8 mouse cellular contexts compared by ENCODE assay signal in the genomic region with DNA sequence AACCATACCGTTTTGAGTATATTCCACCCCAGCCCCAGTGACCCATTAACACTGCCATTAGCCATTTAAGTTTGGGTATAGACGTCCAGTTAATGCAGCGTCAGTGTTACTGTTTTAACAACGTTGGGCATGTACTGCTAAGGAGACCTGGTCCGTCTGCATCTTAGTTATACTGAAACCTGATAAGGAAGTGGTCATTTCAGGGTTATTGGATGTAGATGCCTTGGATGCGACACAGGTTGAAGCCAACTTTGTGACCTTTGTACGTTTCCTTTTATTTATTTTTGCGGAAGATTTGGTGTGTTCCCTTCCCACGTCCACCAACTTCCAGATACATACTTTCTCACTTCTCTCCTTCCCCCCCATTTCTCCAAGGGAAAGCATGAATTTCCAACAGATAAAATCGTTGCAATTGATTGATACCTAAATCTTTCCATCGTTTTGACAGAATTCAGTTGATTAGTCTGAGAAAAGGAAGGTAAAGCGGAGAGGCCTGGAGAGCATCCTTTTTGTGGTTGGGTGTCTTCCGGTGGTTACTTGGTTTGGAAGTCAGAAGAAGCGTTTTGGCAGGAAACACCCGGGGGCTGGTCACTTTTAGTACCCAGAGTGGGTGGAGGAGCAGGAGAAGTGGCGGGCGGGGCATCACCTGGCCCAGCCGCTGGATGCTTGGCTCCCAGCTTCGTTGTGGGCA. TPM values are rescaled to one million over a fixed set of nuclear protein-coding genes. Genes with fewer than 3 reads are reported as not detected.
A peak's percentile ranks its signal among the peaks of the same experiment; 100 is the strongest.
DNase-seq lines count a peak whose midpoint lies in the region; ATAC-seq and TF ChIP-seq lines count a peak whose summit lies in the region.

No protein-coding gene starts in this region.

- TF ChIP-seq CTCF in heart, postnatal 0 days (IDR thresholded peaks at IDR 0.05; ENCODE audit: low read depth): no peak

- no peaks in the 10 kb centered on the region for H3K9me3 ChIP-seq in heart, postnatal 0 days (replicated peaks; ENCODE audit: control insufficient read depth, low read length)
- H3K9me3 ChIP-seq in hindbrain, embryonic 15.5 days: no peaks in the 10 kb centered on the region
- H3K9me3 ChIP-seq in midbrain, embryonic 16.5 days (replicated peaks; ENCODE audit: control insufficient read depth, low read length, poor library complexity, severe bottlenecking): no peaks in the 10 kb centered on the region

- no peak for TF ChIP-seq EP300 in heart, postnatal 0 days (IDR thresholded peaks at IDR 0.05; ENCODE audit: low read depth)

- H3K27me3 ChIP-seq in heart, postnatal 0 days (ENCODE audit: control insufficient read depth, insufficient read depth, low read length): no peaks in the 10 kb centered on the region
- H3K27me3 ChIP-seq in hindbrain, embryonic 15.5 days: no peaks in the 10 kb centered on the region
- no peaks in the 10 kb centered on the region for H3K27me3 ChIP-seq in midbrain, embryonic 16.5 days (ENCODE audit: control insufficient read depth, insufficient read depth, low read depth, low read length)

- peak overlapping the region; percentile 71 for H3K4me2 ChIP-seq in heart, postnatal 0 days (ENCODE audit: low read depth, low read length)
- peak overlapping the region; percentile 79 for H3K4me2 ChIP-seq in hindbrain, embryonic 15.5 days
- H3K4me2 ChIP-seq in midbrain, embryonic 16.5 days (ENCODE audit: low read length): peak overlapping the region; percentile 80

- DNase-seq in heart, postnatal 0 days (ENCODE audit: low spot score): no peak
- DNase-seq in heart, adult 11 months: no peak
- no peak for DNase-seq in layer of hippocampus, adult 18-20 months (ENCODE audit: low spot score in 2 of 2)
- DNase-seq in cerebellum, postnatal 14 days: no peak
- no peak for DNase-seq in adrenal gland, postnatal 14 days

- H3K4me1 ChIP-seq in heart, postnatal 0 days (ENCODE audit: control insufficient read depth, insufficient read depth): peaks cover 21% of the 10 kb centered on the region
- H3K4me1 ChIP-seq in hindbrain, embryonic 15.5 days (replicated peaks): peaks cover 53% of the 10 kb centered on the region
- peaks cover 44% of the 10 kb centered on the region for H3K4me1 ChIP-seq in midbrain, embryonic 16.5 days (ENCODE audit: control insufficient read depth, insufficient read depth, low read length)

- peak overlapping the region; percentile 48; the same call in 1 of the 2 replicates for H3K9ac ChIP-seq in heart, postnatal 0 days (replicated peaks; ENCODE audit: low read depth, low read length)
- H3K9ac ChIP-seq in hindbrain, embryonic 15.5 days: peak overlapping the region; percentile 67
- peak overlapping the region; percentile 92 for H3K9ac ChIP-seq in midbrain, embryonic 16.5 days (ENCODE audit: low read depth, low read length)

- no peaks in the 10 kb centered on the region for H3K36me3 ChIP-seq in heart, postnatal 0 days (replicated peaks; ENCODE audit: control insufficient read depth, insufficient read depth, low read length)
- H3K36me3 ChIP-seq in hindbrain, embryonic 15.5 days: no peaks in the 10 kb centered on the region
- H3K36me3 ChIP-seq in midbrain, embryonic 16.5 days (ENCODE audit: control insufficient read depth, insufficient read depth, low read length): no peaks in the 10 kb centered on the region

- peak overlapping the region; percentile 65 for H3K4me3 ChIP-seq in heart, postnatal 0 days (ENCODE audit: low read depth, low read length)
- H3K4me3 ChIP-seq in hindbrain, embryonic 15.5 days: peak overlapping the region; percentile 75
- H3K4me3 ChIP-seq in midbrain, embryonic 16.5 days (ENCODE audit: low read depth, low read length): peak overlapping the region; percentile 84

- peak overlapping the region; percentile 66 for H3K27ac ChIP-seq in heart, postnatal 0 days (ENCODE audit: low read depth)
- H3K27ac ChIP-seq in hindbrain, embryonic 15.5 days (replicated peaks): peak overlapping the region; percentile 91
- peak overlapping the region; percentile 90 for H3K27ac ChIP-seq in midbrain, embryonic 16.5 days (ENCODE audit: low read length)

- 12% methylated on average over 19 of the region's 19 CpGs for WGBS in heart, postnatal 0 days
- WGBS in hindbrain, embryonic 15.5 days: 7% methylated on average over 19 of the region's 19 CpGs
- 8% methylated on average over 19 of the region's 19 CpGs for WGBS in midbrain, embryonic 16.5 days

- no peak for ATAC-seq in heart, postnatal 0 days (ENCODE audit: insufficient read depth, low read depth)
- peak; percentile 38 for ATAC-seq in activated CD4-positive, CD25-positive, alpha-beta regulatory T cell, adult 4 months
- no peak for ATAC-seq in hindbrain, embryonic 15.5 days (ENCODE audit: low FRiP score, low read depth)
- ATAC-seq in midbrain, embryonic 16.5 days: no peak

RNA-seq across cellular contexts. Expression of gene Fam222b, which starts 20.4 kb away (rescaled TPM):
- total RNA-seq in heart, postnatal 0 days (2014; rRNA removed; ENCODE audit: low replicate concordance): 10.8 and 24.6 TPM in 2 replicates
- polyA plus RNA-seq in heart, postnatal 0 days (2015; fragmentation: Nextera tagmentation; extraction: Ambion mirVana): 11.1 TPM in 2 replicates
- polyA plus RNA-seq in activated CD4-positive, CD25-positive, alpha-beta regulatory T cell, adult 4 months (2017; shearing (Covaris generic)): 10 to 100 TPM; 12.0 to 15.8 TPM
- polyA plus RNA-seq in hindbrain, embryonic 15.5 days (2015; fragmentation: Nextera tagmentation; extraction: Ambion mirVana): 24.0 and 33.3 TPM in 2 replicates
- 27.7 and 28.7 TPM in 2 replicates for polyA plus RNA-seq in midbrain, embryonic 16.5 days (2015; fragmentation: Nextera tagmentation; extraction: Ambion mirVana)
- total RNA-seq in layer of hippocampus, adult 18-20 months (2021): 10 to 100 TPM; 29.7 to 30.5 TPM
- total RNA-seq in adrenal gland, postnatal 14 days (2021): 18.1 and 19.1 TPM in 2 replicates

RNA-seq across cellular contexts. Expression of gene Eral1, which starts 34.6 kb away (rescaled TPM):
- total RNA-seq in heart, postnatal 0 days (2014; rRNA removed; ENCODE audit: low replicate concordance): 33.5 and 40.8 TPM in 2 replicates
- polyA plus RNA-seq in heart, postnatal 0 days (2015; fragmentation: Nextera tagmentation; extraction: Ambion mirVana): 19.7 TPM in 2 replicates
- polyA plus RNA-seq in activated CD4-positive, CD25-positive, alpha-beta regulatory T cell, adult 4 months (2017; shearing (Covaris generic)): 10 to 100 TPM; 36.3 to 40.0 TPM
- polyA plus RNA-seq in hindbrain, embryonic 15.5 days (2015; fragmentation: Nextera tagmentation; extraction: Ambion mirVana): 30.9 and 32.5 TPM in 2 replicates
- 32.8 and 33.3 TPM in 2 replicates for polyA plus RNA-seq in midbrain, embryonic 16.5 days (2015; fragmentation: Nextera tagmentation; extraction: Ambion mirVana)
- 10 to 100 TPM; 19.2 to 19.7 TPM for total RNA-seq in layer of hippocampus, adult 18-20 months (2021)
- total RNA-seq in adrenal gland, postnatal 14 days (2021): 28.8 and 31.6 TPM in 2 replicates

RNA-seq across cellular contexts. Expression of gene Traf4, which starts 50.6 kb away (rescaled TPM):
- 25.1 and 42.6 TPM in 2 replicates for total RNA-seq in heart, postnatal 0 days (2014; rRNA removed; ENCODE audit: low replicate concordance)
- 21.2 and 22.9 TPM in 2 replicates for polyA plus RNA-seq in heart, postnatal 0 days (2015; fragmentation: Nextera tagmentation; extraction: Ambion mirVana)
- 1 to 10 TPM; 3.4 to 5.0 TPM for polyA plus RNA-seq in activated CD4-positive, CD25-positive, alpha-beta regulatory T cell, adult 4 months (2017; shearing (Covaris generic))
- 98.7 and 102 TPM in 2 replicates for polyA plus RNA-seq in hindbrain, embryonic 15.5 days (2015; fragmentation: Nextera tagmentation; extraction: Ambion mirVana)
- polyA plus RNA-seq in midbrain, embryonic 16.5 days (2015; fragmentation: Nextera tagmentation; extraction: Ambion mirVana): 83.8 and 93.2 TPM in 2 replicates
- total RNA-seq in layer of hippocampus, adult 18-20 months (2021): 1 to 10 TPM; 8.3 to 9.8 TPM
- total RNA-seq in adrenal gland, postnatal 14 days (2021): 47.2 and 50.7 TPM in 2 replicates
